Mouse (Mus musculus) erythroblast, embryonic 14.5 days (primary cell): ENCODE measurements at regions not wholly inside any gene's neighbourhood (a gene's known extent, or its start where the extent isn't known, plus 50 kb on each side); places are given as distances from the start of the nearest gene placed in this dataset.

Source experiments
- GATA1 ChIP-seq: IDR thresholded peaks from 2 replicates; pipeline ENCODE4 v1.6.1; 2012; ENCODE audit warnings: low read length, inconsistent platforms, mixed read lengths
- TAL1 ChIP-seq: IDR thresholded peaks from 3 replicates; pipeline ENCODE4 v1.6.1; 2012; ENCODE audit warnings: low read length, inconsistent platforms, mixed read lengths

DNA sequence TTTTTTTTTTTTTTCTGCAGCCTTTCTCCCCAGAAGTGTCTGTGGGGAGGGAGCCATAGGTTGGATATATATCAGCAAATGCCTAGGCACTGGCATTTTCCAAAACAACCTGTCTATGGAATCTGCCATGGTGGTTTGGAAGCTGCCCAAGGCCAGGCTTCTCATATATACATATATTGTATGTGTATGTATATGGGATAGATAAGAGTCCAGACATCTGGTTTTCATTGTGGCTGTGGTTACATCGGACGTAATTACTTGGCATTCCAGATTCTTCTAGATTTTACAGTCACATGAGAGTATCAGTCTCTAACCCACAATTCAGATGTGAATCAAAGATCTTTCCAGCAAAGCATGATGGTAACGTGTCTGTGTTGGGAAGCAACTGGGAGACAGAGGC, 57.5 kb upstream of the Mylip start:
- TF ChIP-seq TAL1 (no peak), GATA1 (no peak)
